Mouse (Mus musculus) forebrain, embryonic 14.5 days (tissue): Measurements from ENCODE around the gene Spata18. TPM values are rescaled to one million over a fixed set of nuclear protein-coding genes. Genes with fewer than 3 reads are reported as not detected.

Experiments
- ATAC-seq: fragments of 200-750 bp; cut with Nextera tagmentation; 2 replicates; pipeline ENCODE4 v1.8.0; 2017; ENCODE audit warnings: mild to moderate bottlenecking, moderate library complexity
- DNase-seq: peaks from one replicate; pipeline ENCODE4 v3.0.0-alpha.2; 2015; ENCODE audit warnings: low spot score
- H3K27ac ChIP-seq: fragments of 300-500 bp; sonication (generic); 2 replicates; pipeline ENCODE4 v1.5.1; 2014; ENCODE audit warnings: low read depth, mild to moderate bottlenecking, control low read depth, low read length, moderate library complexity
- H3K27me3 ChIP-seq: fragments of 300-500 bp; sonication (generic); replicated peaks from 2 replicates; pipeline ENCODE4 v1.6.1; 2014; ENCODE audit warnings: low read length, control low read depth, mixed read lengths; ENCODE audit not compliant: control insufficient read depth, insufficient read depth
- H3K36me3 ChIP-seq: fragments of 300-500 bp; sonication (generic); 2 replicates; pipeline ENCODE4 v1.6.1; 2014; ENCODE audit warnings: low read length, control low read depth; ENCODE audit not compliant: control insufficient read depth, insufficient read depth
- H3K4me1 ChIP-seq: fragments of 300-500 bp; sonication (generic); 2 replicates; pipeline ENCODE4 v1.6.1; 2014; ENCODE audit warnings: antibody characterized with exemption, low read length, control low read depth; ENCODE audit not compliant: control insufficient read depth, insufficient read depth
- H3K4me2 ChIP-seq: fragments of 300-500 bp; sonication (generic); 2 replicates; pipeline ENCODE4 v1.6.1; 2014; ENCODE audit warnings: mild to moderate bottlenecking, control low read depth, low read length
- H3K4me3 ChIP-seq: fragments of 300-500 bp; sonication (generic); 2 replicates; pipeline ENCODE4 v1.5.1; 2014; ENCODE audit warnings: low read depth, low read length, control low read depth
- H3K9ac ChIP-seq: fragments of 300-500 bp; sonication (generic); 2 replicates; pipeline ENCODE4 v1.6.1; 2014; ENCODE audit warnings: mild to moderate bottlenecking, low read length, control low read depth, moderate library complexity
- H3K9me3 ChIP-seq: fragments of 300-500 bp; sonication (generic); replicated peaks from 2 replicates; pipeline ENCODE4 v1.6.1; 2016; ENCODE audit warnings: low read length, control low read depth, mixed read lengths; ENCODE audit not compliant: control insufficient read depth
- WGBS: fragments of 180-500 bp; shearing (Covaris S2); extraction: QIAGEN DNeasy Blood & Tissue Kit; methylation state at CpG from one replicate; pipeline ENCODE4 v1.1.7; 2014; 5-methylcytosine and 5-hydroxymethylcytosine counted together
- polyA plus RNA-seq: library from polyadenylated mRNA; unstranded; fragments of >200 nt; fragmentation: Nextera tagmentation; extraction: Ambion mirVana; gene quantifications from 2 replicates; pipeline ENCODE4 v1.2.1, GENCODE M21; 2014

Spata18 gene
- polyA plus RNA-seq, 1 experiment from 2014 or later = 0.83 TPM

- H3K27me3 ChIP-seq = no peaks in the 10 kb centered on the region
- WGBS = 92% methylated on average over 7 of the region's 7 CpGs
- H3K4me1 ChIP-seq = no peaks in the 10 kb centered on the region
- ATAC-seq (no peak), DNase-seq (no peak)
- H3K27ac ChIP-seq = no peak overlapping the region
- H3K9me3 ChIP-seq = no peaks in the 10 kb centered on the region
- no peak overlapping the region for H3K9ac ChIP-seq
- no peak overlapping the region for H3K4me3 ChIP-seq
- no peaks in the 10 kb centered on the region for H3K36me3 ChIP-seq
- H3K4me2 ChIP-seq = no peak overlapping the region
Observed at GRCm38 (mm10) chr5:73626842-73627241, 24.3 kb upstream of the Spata18 start.

GRCm38 (mm10) chr5:73627559-73627958, 23.6 kb upstream of the Spata18 start:
- WGBS = 42% methylated on average over 4 of the region's 4 CpGs
- ATAC-seq = no peak
- H3K4me2 ChIP-seq = no peak overlapping the region
- DNase-seq = no peak
- no peaks in the 10 kb centered on the region for H3K27me3 ChIP-seq
- H3K4me3 ChIP-seq = no peak overlapping the region
- H3K27ac ChIP-seq = no peak overlapping the region
- no peaks in the 10 kb centered on the region for H3K36me3 ChIP-seq
- no peak overlapping the region for H3K9ac ChIP-seq
- no peaks in the 10 kb centered on the region for H3K4me1 ChIP-seq
- H3K9me3 ChIP-seq = no peaks in the 10 kb centered on the region

GRCm38 (mm10) chr5:73627991-73628390, 23.2 kb upstream of the Spata18 start:
- no peak for ATAC-seq
- 82% methylated on average over 15 of the region's 15 CpGs for WGBS
- no peaks in the 10 kb centered on the region for H3K9me3 ChIP-seq

GRCm38 (mm10) chr5:73630141-73630540, 21.0 kb upstream of the Spata18 start:
- no peak overlapping the region for H3K9ac ChIP-seq
- 85% methylated on average over 5 of the region's 5 CpGs for WGBS
- no peaks in the 10 kb centered on the region for H3K4me1 ChIP-seq
- no peak overlapping the region for H3K27ac ChIP-seq
- DNase-seq (no peak), ATAC-seq (no peak)
- H3K27me3 ChIP-seq = no peaks in the 10 kb centered on the region
- no peaks in the 10 kb centered on the region for H3K9me3 ChIP-seq
- H3K4me3 ChIP-seq = no peak overlapping the region
- H3K4me2 ChIP-seq = no peak overlapping the region
- H3K36me3 ChIP-seq = peaks cover 12% of the 10 kb centered on the region

More at GRCm38 (mm10) chr5:73627991-73628390, 23.2 kb upstream of the Spata18 start:
- Histone ChIP-seq H3K4me2 (no peak overlapping the region), H3K27ac (no peak overlapping the region), H3K4me1 (no peaks in the 10 kb centered on the region), H3K36me3 (no peaks in the 10 kb centered on the region), H3K4me3 (no peak overlapping the region), H3K9ac (no peak overlapping the region), H3K27me3 (no peaks in the 10 kb centered on the region)
- no peak for DNase-seq

GRCm38 (mm10) chr5:73631001-73631558, 20.1 kb upstream of the Spata18 start:
- Histone ChIP-seq H3K4me3 (no peak overlapping the region), H3K27me3 (no peaks in the 10 kb centered on the region), H3K36me3 (peaks cover 18% of the 10 kb centered on the region), H3K4me1 (no peaks in the 10 kb centered on the region), H3K9ac (no peak overlapping the region), H3K9me3 (no peaks in the 10 kb centered on the region), H3K4me2 (no peak overlapping the region), H3K27ac (no peak overlapping the region)
- DNase-seq = no peak
- WGBS = 27% methylated on average over 10 of the region's 10 CpGs
- no peak for ATAC-seq

GRCm38 (mm10) chr5:73632291-73632690, 18.9 kb upstream of the Spata18 start, which contains the start of gene Lrrc66:
Gene Lrrc66, minus strand, starts transcription at chr5:73632526.
- 80% methylated on average over 8 of the region's 8 CpGs for WGBS
- Histone ChIP-seq H3K4me3 (no peak within 1 kb of the TSS), H3K4me1 (no peaks in the 10 kb centered on the region), H3K27ac (no peak within 1 kb of the TSS), H3K36me3 (peaks cover 24% of the 10 kb centered on the region), H3K9ac (no peak within 1 kb of the TSS), H3K9me3 (no peaks in the 10 kb centered on the region), H3K4me2 (no peak within 1 kb of the TSS), H3K27me3 (no peaks in the 10 kb centered on the region)
- no peak for DNase-seq
- no peak for ATAC-seq

GRCm38 (mm10) chr5:73633141-73633540, 18.0 kb upstream of the Spata18 start:
- Histone ChIP-seq H3K9ac (no peak overlapping the region), H3K27me3 (no peaks in the 10 kb centered on the region), H3K4me2 (no peak overlapping the region), H3K36me3 (peaks cover 24% of the 10 kb centered on the region), H3K27ac (no peak overlapping the region), H3K4me3 (no peak overlapping the region), H3K9me3 (no peaks in the 10 kb centered on the region), H3K4me1 (no peaks in the 10 kb centered on the region)
- ATAC-seq (peak; percentile 30; the same call in 1 of the 2 replicates), DNase-seq (peak; percentile 79)
- WGBS = 59% methylated on average over 8 of the region's 8 CpGs

- no peaks in the 10 kb centered on the region for H3K4me1 ChIP-seq
- H3K36me3 ChIP-seq = peaks cover 45% of the 10 kb centered on the region
- H3K27ac ChIP-seq = no peak overlapping the region
- no peak overlapping the region for H3K9ac ChIP-seq
- no peaks in the 10 kb centered on the region for H3K27me3 ChIP-seq
- 41% methylated on average over 8 of the region's 8 CpGs for WGBS
- no peak overlapping the region for H3K4me2 ChIP-seq
- no peak overlapping the region for H3K4me3 ChIP-seq
- DNase-seq = peak; percentile 93
- ATAC-seq = peak; percentile 80
- no peaks in the 10 kb centered on the region for H3K9me3 ChIP-seq
Observed at GRCm38 (mm10) chr5:73637337-73638107, 13.7 kb upstream of the Spata18 start.

GRCm38 (mm10) chr5:73641058-73641457, 10.1 kb upstream of the Spata18 start:
- WGBS = 96% methylated on average over 3 of the region's 3 CpGs
- no peaks in the 10 kb centered on the region for H3K27me3 ChIP-seq
- ATAC-seq (no peak), DNase-seq (no peak)
- H3K4me3 ChIP-seq = no peak overlapping the region
- no peaks in the 10 kb centered on the region for H3K9me3 ChIP-seq
- H3K4me2 ChIP-seq = no peak overlapping the region
- peaks cover 33% of the 10 kb centered on the region for H3K36me3 ChIP-seq
- no peak overlapping the region for H3K27ac ChIP-seq
- no peak overlapping the region for H3K9ac ChIP-seq
- no peaks in the 10 kb centered on the region for H3K4me1 ChIP-seq
